Mouse (Mus musculus) erythroid progenitor cell, adult 5-6 weeks (primary cell): ENCODE measurements around the gene Ppp4c. TPM values are rescaled to one million over a fixed set of nuclear protein-coding genes. Genes with fewer than 3 reads are reported as not detected.

Experiments
- ATAC-seq: replicated peaks from 2 replicates; pipeline ENCODE4 v1.8.0; 2016; ENCODE audit warnings: moderate number of reproducible peaks, mild to moderate bottlenecking, moderate TSS enrichment, inconsistent platforms; ENCODE audit not compliant: poor library complexity, low FRiP score, severe bottlenecking
- total RNA-seq, 2 experiments: library from RNA; stranded (forward) in 1 of 2; stranded (reverse) in 1 of 2; fragments of 150-400 nt in 1 of 2; fragments of 186-747, 209-891 nt in 1 of 2; gene quantifications; 2 replicates each; pipeline versions ENCODE4 v1.2.3 to v1.2.4; 2015 to 2017; ENCODE audit warnings: low replicate concordance in 2 of 2

The Ppp4c gene
- total RNA-seq (2015; ENCODE audit: low replicate concordance): 63.7 and 105 TPM in 2 replicates
- 52.8 and 67.6 TPM in 2 replicates for total RNA-seq (2017; ENCODE audit: low replicate concordance)

DNA sequence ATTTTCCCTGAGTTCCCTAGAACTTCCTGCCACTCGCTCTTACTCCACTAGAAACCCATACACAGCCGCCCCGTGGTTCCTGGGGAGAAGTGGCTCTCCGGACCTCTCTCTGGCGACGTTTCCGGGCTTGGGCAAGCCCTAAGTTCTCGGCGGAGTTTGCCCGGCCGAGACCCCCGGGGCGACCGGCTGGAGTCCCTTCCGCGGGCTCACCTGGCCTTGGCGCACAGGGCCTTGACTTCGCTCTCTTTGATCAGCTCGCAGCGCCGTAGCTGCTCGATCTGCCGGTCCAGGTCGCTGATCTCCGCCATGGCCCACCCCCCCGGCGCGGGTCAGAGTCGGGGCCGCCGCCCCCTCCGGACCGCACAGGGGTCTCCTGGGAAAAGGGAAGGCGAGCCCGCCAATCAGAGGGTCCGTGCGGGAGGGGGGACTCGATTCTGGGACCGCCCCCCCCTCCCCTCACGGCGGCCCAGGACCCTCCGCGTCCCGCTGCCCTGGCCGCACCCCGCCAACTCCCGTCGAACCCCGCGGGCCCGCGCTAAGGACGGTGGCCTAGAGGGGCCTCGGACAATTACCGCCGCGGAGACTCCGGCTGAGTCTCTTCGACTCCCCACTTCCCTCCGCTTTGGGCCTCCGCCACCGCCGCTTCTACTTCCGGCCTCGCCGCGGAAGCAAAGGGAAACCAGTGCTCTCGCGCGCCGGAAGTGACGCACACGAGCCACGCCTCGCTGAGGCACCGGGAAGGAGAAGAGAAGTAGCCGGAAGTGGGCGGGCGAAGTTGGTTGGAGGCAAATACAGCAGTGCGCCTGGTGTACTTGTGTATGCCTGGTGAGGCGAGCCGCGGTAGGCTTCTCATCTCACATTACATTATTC is at the start of gene Ppp4c:
Gene Ppp4c, minus strand, starts transcription at position 646 of the 870 bp plus-strand sequence.
- ATAC-seq: peak; percentile 96

DNA sequence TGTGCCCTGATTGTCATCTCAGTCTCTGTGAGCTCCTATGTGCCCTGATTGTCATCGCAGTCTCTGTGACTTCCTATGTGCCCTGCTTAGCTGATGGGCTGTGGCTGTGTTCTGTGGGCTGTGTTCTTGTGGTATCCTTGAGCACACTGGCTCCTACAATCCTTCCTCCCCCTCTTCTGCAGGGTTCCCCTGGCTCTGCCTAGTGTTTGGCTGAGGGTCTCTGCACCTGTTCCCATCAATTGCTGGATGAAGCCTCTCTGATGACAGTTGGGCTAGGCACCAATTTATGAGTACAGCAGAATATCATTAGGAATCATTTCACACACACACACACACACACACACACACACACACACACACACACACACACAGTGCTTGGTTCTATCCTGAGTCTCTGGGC is 41.0 kb upstream of the Ppp4c start:
- no peak for ATAC-seq

DNA sequence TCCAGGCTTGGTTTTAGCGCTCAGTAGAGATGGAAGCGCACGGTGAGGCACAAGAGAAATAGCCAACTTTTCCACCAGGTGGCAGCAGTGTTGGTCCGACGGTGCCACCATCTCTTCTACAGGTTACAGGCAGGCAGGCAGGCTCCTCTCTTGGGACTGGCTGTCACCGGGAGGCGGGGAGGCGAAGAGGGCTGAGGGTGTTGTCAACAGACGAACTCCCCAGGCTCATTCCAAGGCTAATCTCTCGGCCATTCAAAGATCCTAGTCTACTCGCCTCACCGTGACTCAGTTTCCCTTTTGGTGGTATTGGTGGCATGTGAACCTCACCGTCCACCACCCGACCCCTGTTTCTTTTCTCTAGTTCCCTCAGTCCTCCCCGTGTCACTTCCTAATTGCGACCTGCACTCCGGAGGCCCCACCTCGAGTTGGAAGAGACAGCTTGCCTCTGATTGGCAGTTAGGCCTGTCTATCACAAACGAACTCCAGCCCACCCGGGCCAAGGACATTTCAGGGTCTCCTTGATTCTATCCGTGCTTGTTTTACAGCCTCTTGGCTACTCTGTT is 39.8 kb upstream of the Ppp4c start:
- ATAC-seq: peak; percentile 86

DNA sequence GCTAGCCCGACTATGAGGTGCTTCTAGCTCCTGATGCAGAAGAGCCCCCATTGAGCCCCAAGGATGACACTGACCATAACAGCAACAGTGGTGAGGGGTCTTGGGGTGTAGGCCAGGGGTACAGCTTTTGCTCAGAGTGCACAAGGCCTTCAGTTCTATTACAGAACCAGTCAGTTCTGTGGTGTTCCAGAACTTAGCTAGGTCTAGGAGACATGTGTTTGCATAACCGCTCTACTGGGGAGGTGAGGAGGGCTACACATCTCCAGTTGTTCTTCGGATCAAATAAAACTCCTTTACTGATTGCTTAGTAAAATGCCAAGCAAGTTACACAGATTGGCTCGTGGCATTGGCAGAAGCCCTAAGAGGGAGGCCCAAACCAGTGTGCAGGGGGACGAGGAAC is 39.2 kb upstream of the Ppp4c start, which contains the start of gene 4930451I11Rik:
Gene 4930451I11Rik, minus strand, starts transcription at position 101 of the 400 bp plus-strand sequence.
- peak; percentile 6; the same call in 1 of the 2 replicates for ATAC-seq

DNA sequence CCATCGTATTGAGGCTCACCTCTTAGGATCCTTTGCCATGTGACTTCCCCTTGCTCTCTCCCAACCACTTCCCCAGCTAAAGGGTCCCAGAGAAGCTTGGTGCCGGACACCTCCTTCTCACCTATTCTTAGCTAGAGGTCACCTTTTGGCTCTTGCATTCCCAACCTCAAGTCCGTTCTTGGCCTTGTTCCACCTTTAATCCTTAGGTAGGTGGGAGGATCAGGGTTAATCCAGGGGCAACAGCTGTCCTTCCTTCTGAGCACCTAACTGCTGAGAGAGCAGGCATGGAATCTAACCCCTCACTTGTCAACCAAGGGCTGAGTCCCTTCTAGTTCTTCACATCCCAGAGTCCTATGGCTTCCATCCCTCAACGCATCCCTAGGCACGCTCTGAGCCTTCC is 33.7 kb upstream of the Ppp4c start:
- no peak for ATAC-seq

DNA sequence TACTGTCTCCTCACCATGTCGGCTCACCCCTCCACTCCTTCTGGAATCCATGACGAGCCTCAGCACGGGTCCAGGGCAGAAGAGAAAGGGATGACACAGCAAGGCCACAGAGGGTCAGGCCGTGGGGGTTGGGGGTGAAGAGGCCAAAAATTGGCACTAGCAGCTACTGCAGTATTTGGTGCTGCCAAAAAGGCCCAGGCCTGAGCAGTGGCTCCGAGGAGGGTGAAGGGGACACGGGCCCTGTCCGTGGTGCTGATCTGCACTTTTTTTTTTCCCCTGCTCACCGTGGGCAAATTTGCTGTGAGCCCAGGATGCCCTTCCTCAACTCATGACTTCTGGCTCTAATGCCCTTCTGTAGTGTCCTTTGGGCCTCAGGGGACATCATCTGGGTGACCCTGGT is 33.1 kb upstream of the Ppp4c start:
- no peak for ATAC-seq

GRCm38 (mm10) chr7:126823940-126824339 is 31.6 kb upstream of the Ppp4c start:
- no peak for ATAC-seq

GRCm38 (mm10) chr7:126823202-126823711 is 31.0 kb upstream of the Ppp4c start:
- no peak for ATAC-seq

- ATAC-seq: no peak
These were observed 30.4 kb upstream of the Ppp4c start for GRCm38 (mm10) chr7:126822741-126823140.

DNA sequence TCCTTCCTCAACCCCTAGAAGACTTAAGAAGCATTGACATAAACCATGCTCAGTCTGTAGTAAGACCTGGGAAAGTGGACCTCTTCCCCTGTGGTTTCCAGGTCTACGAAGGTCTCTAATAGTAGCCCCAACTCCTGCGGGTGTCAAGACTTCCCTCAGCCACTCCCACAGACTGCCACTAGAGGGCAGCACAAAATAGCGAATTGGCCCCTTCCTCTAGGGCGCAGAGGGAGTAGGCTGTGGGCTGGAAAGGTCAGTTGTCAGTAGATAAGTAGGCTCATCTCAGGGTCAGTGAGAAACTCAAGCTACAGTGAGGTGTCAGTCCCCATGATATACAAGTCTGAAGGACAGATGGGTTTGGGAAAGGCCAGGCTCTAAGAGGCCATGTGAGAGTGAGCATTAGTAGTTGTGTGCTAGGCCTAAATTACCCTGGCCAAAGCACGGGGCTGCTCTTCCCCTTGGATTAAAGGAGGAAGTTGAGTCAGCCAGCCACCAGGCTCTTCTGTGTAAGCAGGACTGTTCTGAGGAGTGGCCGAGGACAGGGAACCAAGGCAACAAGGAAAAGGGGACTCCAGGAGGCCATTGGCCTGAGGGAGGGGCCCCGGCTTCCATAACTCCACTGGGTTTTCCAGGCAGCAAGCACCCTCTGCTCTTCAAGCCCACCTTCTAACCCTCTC is 29.7 kb upstream of the Ppp4c start:
- peak; percentile 78 for ATAC-seq

GRCm38 (mm10) chr7:126818818-126819217 is 26.5 kb upstream of the Ppp4c start:
- no peak for ATAC-seq

DNA sequence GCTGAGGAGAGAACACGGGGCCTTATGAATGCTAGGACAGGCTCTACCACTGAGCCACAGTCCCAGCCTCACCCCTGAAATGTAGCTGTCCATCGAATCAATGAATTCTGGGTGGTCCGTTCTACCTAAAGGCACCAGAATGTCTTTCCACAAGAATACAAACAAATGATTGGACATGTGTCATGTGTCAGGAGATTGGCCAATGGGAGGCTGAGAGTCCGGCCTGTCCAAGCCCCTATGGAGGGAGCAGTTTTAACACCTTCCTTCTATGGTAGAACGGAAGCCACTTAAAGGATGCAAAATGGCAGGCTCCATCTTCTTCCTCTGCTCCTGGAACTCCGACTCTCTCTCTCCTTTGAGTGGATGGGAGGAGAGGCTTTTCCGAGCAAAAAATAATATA is 25.3 kb upstream of the Ppp4c start:
- no peak for ATAC-seq

- no peak for ATAC-seq
These were observed 24.2 kb upstream of the Ppp4c start for GRCm38 (mm10) chr7:126816494-126816893.

GRCm38 (mm10) chr7:126815726-126816222 is 23.5 kb upstream of the Ppp4c start:
- ATAC-seq: no peak

GRCm38 (mm10) chr7:126809723-126810369 is 17.6 kb upstream of the Ppp4c start:
- ATAC-seq: no peak

DNA sequence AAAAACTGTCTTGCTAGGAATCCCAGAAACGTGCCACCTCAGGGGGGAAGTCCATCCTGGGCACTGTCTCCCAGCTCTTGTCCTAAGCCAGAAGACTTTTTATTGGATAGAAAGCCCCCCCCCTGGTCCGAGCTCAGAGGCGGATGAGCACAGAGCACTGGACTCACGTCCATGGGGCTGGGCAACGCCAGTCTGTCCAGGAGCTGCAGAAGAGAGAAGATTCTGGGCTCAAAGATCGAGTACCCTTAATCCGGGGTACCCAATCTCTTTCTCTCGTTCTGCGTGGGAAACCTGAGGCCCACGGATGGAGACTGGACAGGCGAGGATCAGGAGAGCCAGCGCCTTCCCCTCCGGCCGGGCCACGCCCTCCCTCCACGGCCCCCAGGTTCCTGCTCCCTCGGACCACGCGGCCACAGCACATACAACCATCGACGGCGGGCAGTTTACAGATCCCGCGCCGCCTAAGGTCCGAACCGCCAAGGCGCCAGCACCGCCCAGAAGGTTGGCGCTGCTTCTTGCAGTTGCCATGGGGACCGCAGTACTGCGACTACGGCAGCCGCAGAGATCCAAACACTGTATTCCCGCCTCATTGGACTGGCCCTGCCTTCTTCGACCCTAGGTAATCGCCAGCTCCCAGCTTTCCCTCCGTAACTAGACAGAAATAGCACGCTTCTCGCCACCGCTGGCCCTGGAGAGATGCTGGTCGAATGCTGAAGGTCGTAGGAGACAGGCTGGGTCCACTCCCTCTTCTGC is 16.6 kb upstream of the Ppp4c start:
- peak; percentile 92 for ATAC-seq

DNA sequence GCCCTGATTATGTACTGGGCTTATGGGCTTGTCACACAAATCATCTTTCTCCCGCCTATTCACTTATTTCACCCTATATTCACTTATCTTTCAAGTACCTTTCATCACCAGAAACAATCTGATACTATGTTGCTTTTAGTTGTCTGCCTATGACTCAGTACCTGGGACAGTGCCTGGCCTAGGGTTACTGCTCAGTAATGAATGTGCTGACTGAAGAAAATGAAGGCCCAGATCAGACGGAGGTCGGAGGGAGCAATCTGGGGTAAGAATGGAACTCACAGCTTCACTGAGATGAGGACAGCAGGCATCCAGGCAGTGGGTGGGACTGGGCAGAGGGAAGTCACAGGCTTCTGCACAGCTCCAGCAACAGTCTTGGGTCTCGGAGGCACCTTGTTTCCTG is 15.1 kb upstream of the Ppp4c start:
- ATAC-seq: no peak

DNA sequence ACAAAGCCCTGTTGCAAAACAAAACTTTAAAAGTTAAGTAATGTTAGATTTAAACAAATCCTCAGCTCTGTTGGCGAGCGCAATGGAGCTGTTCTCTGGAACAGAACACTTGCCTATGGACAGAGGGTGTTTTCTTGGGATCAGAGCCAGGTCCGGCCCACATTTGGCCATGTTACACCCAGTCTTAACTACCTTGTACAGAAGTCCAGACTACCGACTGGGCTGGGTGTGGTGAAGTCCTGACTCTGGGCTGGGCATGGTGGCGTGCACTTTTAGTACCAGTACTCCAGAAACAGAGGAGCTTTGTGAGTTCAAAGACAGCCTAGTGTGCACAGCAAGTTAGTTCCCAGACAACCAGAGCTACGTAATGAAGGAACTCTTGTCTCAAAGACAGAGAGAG is 14.7 kb upstream of the Ppp4c start:
- peak; percentile 74 for ATAC-seq

GRCm38 (mm10) chr7:126803751-126804150 is 11.5 kb upstream of the Ppp4c start:
- no peak for ATAC-seq
